Mouse (Mus musculus) cerebellum, adult 8-10 months (tissue): Measurements from ENCODE around the gene Tectb.

Experiments
- DNase-seq: peaks from one replicate; pipeline ENCODE4 v3.0.0; 2022

Tectb gene

DNA sequence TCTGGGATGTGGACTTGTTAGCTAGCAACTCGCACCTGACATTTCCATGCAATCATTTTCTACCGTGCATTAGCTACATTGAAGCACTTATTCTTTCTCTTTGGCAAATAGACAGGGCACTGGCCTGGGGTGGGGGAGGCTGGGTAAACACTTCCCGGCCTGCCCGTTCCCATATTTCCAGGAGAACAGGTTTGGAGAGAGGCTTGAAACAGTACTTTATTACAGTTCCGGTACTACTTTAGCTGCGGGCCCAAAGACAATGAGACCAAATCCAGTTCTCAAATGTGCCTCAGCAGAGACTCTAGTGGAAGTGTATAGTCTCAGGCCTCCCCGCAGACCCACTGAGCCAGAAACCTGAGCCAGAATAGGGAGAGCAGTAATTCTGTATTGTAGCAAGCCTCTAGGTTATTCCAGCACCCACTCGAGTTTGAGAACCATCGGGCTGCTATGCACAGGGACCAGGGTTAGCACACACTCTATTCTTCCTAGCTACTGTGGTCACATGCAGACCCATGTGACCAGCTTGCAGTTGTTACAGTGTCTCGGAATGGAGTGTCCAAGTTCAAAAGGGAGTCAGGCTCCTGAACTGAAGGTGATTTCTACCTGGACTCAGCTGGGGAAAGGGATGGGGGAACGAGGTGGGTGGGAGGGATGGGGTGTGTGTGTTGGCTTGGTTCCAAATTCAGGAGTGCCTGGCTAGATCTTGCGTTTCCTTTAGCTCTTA, 33.2 kb downstream of the Tectb start:
- no peak for DNase-seq

DNA sequence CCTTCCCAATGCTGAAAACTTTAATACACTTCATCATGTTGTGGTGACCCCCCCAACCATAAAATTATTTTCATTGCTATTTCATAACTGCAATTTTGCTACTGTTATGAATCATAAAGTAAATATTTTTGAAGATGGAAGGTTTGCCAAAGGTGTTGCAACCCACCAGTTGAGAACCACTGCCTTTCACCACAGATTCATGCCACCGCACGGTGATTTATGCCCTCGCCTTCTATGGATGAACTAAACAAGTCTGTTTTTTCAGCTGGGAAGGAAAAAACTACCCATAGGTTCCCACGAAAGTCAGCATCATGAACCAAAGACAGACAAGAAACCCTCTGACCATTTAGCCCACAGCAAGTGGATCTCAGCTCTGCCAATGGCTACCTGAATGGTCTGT, 36.3 kb downstream of the Tectb start:
- no peak for DNase-seq

DNA sequence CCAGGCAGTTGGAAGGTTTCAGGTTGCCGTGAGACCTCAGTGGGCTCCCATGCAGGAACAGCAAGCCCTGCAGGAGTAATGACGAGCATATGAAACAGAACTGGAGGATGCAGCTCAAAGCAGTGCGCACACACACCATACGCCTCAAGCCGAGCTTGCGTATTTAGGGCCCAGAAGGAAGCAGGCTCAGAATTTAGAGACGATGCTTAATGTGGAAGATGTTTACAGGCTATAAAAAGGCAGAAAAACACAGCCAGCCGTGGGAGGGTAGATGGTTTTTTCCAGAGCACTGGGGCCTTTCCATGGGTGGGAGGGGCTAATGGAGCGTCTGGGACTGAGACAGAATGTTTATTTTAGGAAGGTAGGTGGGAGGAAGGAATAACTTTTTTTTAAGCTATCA, 36.8 kb downstream of the Tectb start:
- DNase-seq: no peak

DNA sequence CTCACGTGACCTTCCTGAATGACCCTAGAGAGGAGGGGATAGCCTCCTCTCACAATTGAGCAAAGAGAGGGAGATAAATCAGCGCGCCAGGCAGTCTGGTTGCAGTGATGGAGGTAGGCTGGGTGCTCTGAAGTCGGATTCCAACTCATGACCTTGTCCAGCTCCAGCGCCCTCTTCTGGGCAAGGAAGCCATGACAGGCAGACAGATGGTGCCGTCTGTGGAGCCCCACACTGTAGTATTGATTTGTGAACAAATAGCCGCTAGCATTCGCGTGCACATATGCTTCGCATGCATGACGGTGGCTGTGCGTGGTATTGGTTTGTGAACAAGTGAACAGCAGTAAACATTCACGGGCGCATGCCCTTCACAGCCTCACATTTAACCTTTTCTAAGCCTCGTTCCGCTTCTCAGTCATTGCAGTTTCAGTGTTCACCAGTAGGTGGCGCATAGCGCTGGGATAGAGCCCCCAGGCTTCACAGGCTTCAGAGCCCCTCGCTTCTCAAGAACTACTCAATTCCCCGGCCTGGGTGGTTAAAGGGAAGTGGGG, 37.7 kb downstream of the Tectb start:
- DNase-seq: peak; percentile 74

DNA sequence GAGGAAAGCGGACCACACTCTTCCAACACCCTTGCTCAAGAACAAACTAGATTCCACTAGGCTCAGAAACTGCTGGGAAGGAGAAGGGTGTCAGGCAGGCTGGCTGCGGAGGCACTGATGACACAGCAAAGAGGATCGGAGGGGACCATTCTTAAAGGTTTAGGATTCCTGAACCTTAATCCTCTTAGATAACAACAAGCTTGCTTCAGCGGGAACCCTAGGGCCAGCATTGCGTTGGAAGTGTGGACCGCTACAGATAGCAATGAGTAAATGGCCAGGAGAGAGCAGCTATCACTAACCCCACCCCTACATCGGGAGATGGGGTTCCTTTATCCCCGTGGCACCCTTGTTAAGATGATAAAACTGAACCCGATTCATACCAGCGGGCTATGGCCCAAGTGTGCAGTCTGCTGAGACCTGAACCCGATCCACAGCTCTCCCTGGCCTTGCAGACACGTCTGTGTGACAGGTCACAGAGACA, 38.2 kb downstream of the Tectb start:
- no peak for DNase-seq

DNA sequence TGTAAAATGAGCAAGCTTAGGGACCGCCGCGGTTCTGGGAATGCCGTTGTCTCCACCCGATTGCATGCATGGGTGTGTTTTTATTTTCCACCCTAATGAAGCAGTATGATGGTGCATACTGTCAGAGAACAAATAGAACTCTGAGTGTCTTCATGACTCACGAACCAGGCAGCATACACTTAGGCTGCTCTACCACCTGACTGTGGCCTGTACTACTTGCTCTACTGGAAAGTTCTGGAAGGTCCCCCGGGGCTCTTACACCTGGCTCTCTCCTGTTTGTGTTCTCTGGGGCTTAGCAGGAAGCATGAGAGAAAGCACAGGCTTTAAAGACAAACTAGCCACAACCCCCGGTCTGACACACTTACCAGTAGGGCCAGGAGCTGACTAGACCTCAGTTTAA, 38.8 kb downstream of the Tectb start:
- DNase-seq: no peak

DNA sequence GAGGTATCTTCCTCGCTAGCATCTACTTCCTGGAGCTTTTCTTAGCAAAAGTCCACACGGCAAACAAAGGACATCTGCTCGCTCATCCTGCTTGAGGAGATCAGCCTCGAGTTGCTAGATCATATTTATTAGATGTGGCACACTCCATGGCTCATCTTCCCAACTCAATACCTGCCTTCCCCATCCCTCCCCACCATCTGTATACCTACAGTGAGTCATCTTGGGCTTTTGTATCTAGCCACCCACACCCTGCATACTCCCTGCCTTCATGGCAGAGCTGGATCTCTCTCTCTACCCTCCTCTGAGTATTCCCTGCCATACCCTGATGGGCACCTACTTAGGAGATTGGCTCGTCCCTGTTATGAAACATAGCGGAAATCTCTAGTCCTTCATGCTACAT, 40.7 kb downstream of the Tectb start:
- DNase-seq: no peak

DNA sequence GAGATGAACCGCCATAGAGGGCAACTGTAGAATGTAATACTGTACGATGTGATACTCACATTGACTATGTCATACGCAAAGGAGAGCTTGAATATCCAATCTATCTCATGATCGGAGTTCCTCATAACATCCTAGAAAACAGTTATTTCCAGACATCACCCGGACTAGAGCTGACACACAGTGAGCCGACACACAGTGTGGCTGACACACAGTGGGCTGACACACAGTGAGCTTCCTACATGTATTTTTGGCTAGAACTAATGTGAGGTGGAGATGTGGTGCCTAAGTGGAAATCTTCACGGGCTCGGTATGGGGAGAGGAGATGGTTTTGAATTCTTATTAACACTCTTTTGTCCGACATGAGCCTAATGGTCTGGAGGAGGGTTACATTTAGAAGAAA, 41.7 kb downstream of the Tectb start:
- no peak for DNase-seq

DNA sequence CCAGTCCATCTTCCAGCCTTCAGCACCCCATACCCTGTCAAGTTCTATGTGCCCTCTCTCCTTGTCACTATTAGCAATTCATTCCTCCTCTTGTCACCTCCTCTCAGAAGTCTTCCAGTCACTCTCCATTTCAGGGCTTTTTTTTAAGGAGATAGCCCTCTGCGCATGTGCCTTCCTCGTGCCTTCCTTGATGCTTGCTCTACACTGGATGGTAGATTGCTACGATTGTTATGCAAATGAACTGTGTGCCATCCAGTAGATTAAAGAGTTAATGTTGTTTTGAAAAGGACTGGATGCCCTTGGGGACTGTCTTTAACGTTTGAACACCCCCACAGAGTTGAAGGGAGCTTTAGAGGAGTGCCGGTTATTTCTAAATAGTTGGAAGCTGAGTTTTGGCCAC, 46.1 kb downstream of the Tectb start:
- no peak for DNase-seq

DNA sequence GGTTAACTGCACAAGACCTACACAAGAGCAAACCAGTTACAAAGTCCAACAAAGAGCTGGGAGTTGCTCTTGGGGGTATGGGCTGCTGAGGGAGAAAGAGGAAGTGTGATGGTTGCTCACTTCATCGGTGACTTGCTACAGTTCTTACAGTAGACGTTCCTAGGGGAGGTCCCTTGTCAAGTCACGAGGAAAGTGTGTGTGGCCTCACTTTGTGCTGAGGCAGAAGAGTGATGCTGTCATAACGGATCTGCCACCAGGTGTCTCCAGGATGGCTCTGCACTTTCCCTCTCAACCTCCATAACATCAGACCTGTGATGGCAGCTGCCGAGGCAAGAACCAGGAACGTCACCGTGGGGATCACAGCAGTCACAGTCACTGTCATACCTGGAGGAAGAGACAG, 46.6 kb downstream of the Tectb start:
- no peak for DNase-seq

DNA sequence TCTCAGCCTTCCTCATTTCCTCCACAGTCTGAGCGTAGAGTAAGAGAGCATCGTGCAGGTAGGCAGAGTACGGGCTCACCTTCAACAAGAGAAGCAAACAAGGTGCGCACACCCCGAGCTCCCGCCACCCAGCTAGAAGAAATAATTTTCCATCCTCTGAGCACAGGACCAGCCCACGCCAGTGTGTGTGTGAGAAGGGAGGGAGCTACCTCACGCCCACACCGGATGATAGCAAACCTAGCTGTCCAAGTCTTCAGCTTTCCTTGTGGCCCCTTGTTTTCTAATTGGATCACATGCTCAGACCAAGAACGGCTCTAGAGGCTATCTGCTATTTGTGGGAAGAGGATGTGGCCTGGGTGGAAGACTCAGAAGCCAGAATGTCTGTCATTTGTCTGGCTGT, 50.5 kb downstream of the Tectb start:
- no peak for DNase-seq

DNA sequence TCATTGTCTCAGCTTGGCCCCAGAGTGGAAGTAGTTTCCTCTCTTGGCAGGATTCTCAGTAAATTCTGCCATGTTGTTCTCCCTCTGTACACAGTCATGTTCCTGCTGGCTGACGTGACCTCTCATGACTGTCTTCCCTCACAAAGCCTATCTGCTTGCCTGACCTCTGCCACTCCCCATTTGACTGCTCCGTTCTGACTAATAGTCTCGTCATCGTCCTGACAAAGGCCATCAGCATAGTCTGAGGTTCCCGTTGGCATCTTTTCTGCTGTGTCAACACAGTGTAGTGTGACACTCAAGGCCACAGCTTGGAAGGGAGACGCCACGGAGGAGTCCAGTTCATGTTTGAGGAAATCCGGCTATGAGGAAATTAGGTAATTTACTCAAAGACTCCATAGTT, 51.6 kb downstream of the Tectb start:
- no peak for DNase-seq

DNA sequence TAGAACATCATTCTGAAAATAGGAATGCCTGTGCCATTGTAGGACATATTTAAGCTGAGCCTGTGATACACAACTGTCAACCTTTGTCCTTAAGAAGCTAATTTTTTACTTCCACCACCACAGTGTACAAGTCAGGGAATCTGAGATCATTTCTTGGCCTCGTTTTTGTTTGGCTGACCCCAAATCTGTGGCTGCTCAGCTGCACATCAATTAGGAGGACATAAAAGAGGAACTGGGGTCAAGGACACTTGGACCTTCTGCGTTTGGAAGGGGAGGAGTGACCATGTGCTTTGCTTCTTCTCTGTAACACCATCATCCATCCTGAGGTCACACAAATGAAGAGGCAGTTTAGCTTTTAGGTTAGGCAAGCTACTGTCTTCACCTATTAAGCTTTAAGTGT, 55.5 kb downstream of the Tectb start:
- DNase-seq: no peak

DNA sequence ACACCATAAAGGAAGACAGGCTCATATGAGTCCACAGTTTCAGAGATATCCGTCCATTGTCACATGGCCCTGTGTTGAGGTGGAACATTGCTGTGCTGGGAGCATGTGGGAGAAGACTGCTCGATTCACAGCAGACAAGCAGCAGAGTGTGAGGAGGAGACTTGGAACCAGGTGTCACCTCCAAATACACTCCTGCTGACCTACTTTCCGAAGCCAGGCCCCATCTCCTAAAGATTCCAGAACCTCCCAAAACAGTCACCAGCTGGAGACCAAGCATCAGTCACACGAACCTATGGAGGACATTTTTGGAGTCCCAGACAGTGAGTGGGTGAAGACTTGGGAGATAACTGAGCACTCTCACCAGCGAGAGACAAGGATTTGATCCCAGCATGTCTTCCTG, 56.0 kb downstream of the Tectb start:
- no peak for DNase-seq

DNA sequence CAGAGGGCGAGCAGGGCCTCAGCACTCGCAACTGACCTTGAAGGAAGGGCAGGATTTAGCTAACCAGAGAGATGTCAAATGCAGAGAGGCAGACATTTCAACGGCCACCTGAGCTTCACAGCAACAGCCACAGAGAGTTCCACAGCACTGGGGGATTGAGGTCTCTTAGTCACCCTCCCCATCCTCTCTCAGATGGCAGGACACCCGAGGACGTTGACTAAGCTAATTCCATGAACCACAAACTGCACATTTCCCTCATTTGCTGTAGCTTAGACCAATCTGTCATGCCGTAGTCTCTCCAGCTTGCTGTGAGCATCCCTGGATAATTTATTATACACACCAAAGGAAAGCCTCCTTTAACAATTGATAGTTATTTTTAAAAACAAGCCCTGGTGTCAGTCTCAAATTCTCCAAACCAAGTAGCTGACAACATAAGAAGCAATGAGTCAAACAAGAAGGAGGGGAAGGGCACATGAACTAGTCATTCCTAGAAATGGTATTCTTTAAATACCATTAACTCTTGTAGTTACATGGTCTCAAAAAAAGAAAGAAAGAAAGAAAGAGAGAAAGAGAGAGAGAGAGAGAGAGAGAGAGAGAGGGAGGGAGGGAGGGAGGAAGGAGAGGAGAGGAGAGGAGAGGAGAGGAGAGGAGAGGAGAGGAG, 59.4 kb downstream of the Tectb start:
- no peak for DNase-seq

DNA sequence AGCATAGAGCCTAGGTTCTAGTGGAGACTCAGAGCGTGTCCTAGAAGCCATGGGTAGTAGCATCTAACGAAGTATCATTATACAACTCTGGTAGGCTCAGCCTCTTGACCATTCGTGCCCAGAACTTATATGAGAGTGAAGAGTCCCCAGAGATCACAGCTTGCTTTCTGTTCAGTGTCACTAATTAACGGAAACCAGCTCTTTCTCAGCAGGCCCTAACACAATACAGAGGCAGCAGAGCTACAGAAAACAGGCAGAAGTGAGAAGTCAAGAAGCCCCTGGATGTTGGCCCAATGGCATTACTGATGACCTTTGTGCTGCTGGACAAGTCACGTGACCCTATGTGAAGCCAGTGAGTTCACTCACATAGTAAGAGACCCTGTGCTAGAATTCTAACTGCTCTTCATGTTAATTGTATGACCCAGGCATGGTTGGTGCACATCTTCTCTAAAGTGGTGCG, 60.7 kb downstream of the Tectb start, which contains the start of gene Gucy2g:
Gene Gucy2g, minus strand, starts transcription at position 51 of the 460 bp plus-strand sequence.
- DNase-seq: no peak

DNA sequence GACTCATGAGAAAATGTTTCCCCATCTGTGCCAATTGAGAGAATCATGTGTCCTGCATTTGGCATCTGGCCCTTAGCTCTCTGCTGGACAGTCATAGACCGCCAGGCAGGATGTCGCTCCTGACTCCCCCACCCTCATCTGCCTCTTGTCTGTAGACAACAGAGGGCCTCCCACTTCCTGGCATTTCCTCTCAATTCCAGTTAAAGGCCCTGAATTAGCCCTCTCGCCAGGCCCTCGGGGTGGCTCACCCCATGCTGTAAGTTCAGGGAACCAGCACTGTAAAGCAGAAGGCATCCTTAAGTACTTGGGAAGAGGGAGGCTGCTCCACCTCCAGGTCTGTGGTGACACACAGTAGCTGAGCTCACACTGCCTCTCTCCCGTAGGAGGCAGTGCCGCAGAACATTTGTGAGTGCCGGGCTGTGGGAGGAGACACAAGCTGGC, 64.3 kb downstream of the Tectb start:
- DNase-seq: no peak
